Mouse (Mus musculus) erythroblast, embryonic 14.5 days (primary cell): ENCODE data around the gene Scn11a.

Experiments used
- GATA1 ChIP-seq: IDR thresholded peaks from 2 replicates; pipeline ENCODE4 v1.6.1; 2012; ENCODE audit warnings: low read length, inconsistent platforms, mixed read lengths
- TAL1 ChIP-seq: IDR thresholded peaks from 3 replicates; pipeline ENCODE4 v1.6.1; 2012; ENCODE audit warnings: low read length, inconsistent platforms, mixed read lengths

DNA sequence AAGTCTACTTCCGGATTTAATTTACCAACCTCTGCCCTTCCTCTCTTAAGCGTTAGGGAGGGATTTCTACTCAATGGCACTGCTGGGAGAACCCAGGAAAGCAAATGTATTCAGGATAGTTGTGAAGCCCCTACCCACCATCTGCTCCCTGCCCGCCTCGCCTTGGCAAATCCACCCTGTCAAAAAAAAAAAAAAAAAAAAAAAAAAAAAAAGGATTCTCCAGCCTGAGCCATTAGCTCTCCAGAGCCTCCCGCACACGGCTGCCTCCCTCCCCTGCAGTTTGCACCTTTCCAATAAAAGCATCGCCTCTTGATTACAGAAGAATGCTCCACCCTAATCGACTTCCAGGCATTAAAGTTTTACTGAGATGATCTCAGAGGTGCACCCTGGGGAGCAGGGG, 24.0 kb upstream of the Scn11a start:
- TF ChIP-seq GATA1 (no peak), TAL1 (no peak)
